Mouse (Mus musculus): ENCODE measurements at regions not wholly inside any gene's neighbourhood (a gene's known extent, or its start where the extent isn't known, plus 50 kb on each side); places are given as distances from the start of the nearest gene placed in this dataset.

DNA sequence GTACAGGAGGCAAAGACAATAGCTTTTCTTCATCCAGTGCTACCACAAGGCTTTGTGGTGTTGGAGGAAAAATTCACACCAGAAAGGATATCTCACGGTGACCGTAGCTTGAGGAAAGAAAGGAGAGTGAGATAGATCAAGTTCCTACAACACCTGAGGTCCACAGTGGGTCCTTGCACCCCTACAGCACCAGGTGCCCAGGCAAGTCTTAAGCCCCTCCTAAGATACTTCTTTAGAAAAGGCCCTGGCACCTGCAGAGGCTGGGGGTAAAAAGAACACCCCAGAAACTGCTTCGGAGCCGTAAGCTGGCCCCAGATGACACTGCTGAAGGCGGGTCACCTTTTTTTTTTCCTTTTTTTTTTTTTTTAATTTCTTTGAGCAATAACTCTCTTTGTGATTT lies 81.9 kb downstream of the Npepl1 start:
- no peak for TF ChIP-seq POLR2A (IDR thresholded peaks at IDR 0.05; ENCODE audit: low read depth, low read length)
- TF ChIP-seq CTCF (IDR thresholded peaks at IDR 0.05; ENCODE audit: borderline replicate concordance, insufficient read depth, low read length): no peak

Data from embryonic fibroblast, embryonic 13.5 days (primary cell).